Mouse (Mus musculus) embryonic facial prominence, embryonic 12.5 days (tissue): Measurements from ENCODE around the gene Banp. TPM values are rescaled to one million over a fixed set of nuclear protein-coding genes. Genes with fewer than 3 reads are reported as not detected.

Experiments used
- ATAC-seq: fragments of 200-750 bp; cut with Nextera tagmentation; 2 replicates; pipeline ENCODE4 v1.8.0; 2017; ENCODE audit not compliant: insufficient number of reproducible peaks, insufficient read depth, low FRiP score, low TSS enrichment
- H3K27ac ChIP-seq: fragments of 300-500 bp; sonication (generic); 2 replicates; pipeline ENCODE4 v1.5.1; 2016; ENCODE audit warnings: mild to moderate bottlenecking
- H3K27me3 ChIP-seq: fragments of 300-500 bp; sonication (generic); 2 replicates; pipeline ENCODE4 v1.6.1; 2016; ENCODE audit warnings: mild to moderate bottlenecking, moderate library complexity
- H3K36me3 ChIP-seq: fragments of 300-500 bp; sonication (generic); 2 replicates; pipeline ENCODE4 v1.6.1; 2016; ENCODE audit warnings: mild to moderate bottlenecking
- H3K4me1 ChIP-seq: fragments of 300-500 bp; sonication (generic); 2 replicates; pipeline ENCODE4 v1.6.1; 2016
- H3K4me2 ChIP-seq: fragments of 300-500 bp; sonication (generic); replicated peaks from 2 replicates; pipeline ENCODE4 v1.6.1; 2016; ENCODE audit warnings: mild to moderate bottlenecking, moderate library complexity
- H3K4me3 ChIP-seq: fragments of 300-500 bp; sonication (generic); 2 replicates; pipeline ENCODE4 v1.5.1; 2016; ENCODE audit warnings: mild to moderate bottlenecking
- H3K9ac ChIP-seq: fragments of 300-500 bp; sonication (generic); 2 replicates; pipeline ENCODE4 v1.6.1; 2016; ENCODE audit warnings: mild to moderate bottlenecking, moderate library complexity
- H3K9me3 ChIP-seq: fragments of 300-500 bp; sonication (generic); 2 replicates; pipeline ENCODE4 v1.6.1; 2016; ENCODE audit warnings: mild to moderate bottlenecking, moderate library complexity
- WGBS: fragments of 180-500 bp; shearing (Covaris S2); methylation state at CpG from one replicate; pipeline ENCODE4 v1.1.7; 2016; 5-methylcytosine and 5-hydroxymethylcytosine counted together
- microRNA-seq: library from miRNA; unstranded; fragments of <30 nt; microRNA quantifications from one replicate; pipeline ENCODE4, GENCODE M21; 2017
- polyA plus RNA-seq: library from polyadenylated mRNA; unstranded; fragments of >200 nt; fragmentation: Nextera tagmentation; extraction: Ambion mirVana; gene quantifications from 2 replicates; pipeline ENCODE4 v1.2.1, GENCODE M21; 2016

Banp gene
- polyA plus RNA-seq, 1 experiment from 2014 or later = 46.0 TPM

- Histone ChIP-seq H3K9me3 (no peaks in the 10 kb centered on the region), H3K27ac (no peak overlapping the region), H3K27me3 (peaks cover 8% of the 10 kb centered on the region), H3K4me1 (peaks cover 8% of the 10 kb centered on the region; the same call in 1 of the 2 replicates), H3K9ac (no peak overlapping the region), H3K4me3 (no peak overlapping the region), H3K36me3 (no peaks in the 10 kb centered on the region), H3K4me2 (no peak overlapping the region)
- WGBS = 33% methylated on average over 23 of the region's 23 CpGs
- no peak for ATAC-seq
These were observed 126.8 kb downstream of the Banp start for GRCm38 (mm10) chr8:122076183-122076842.

GRCm38 (mm10) chr8:122078321-122078720 lies 128.8 kb downstream of the Banp start:
- WGBS = 89% methylated on average over 12 of the region's 12 CpGs
- ATAC-seq = no peak
- Histone ChIP-seq H3K36me3 (no peaks in the 10 kb centered on the region), H3K4me2 (no peak overlapping the region), H3K4me3 (no peak overlapping the region), H3K27ac (no peak overlapping the region), H3K27me3 (peaks cover 8% of the 10 kb centered on the region), H3K9ac (no peak overlapping the region), H3K9me3 (no peaks in the 10 kb centered on the region), H3K4me1 (peaks cover 8% of the 10 kb centered on the region; the same call in 1 of the 2 replicates)

Small RNA genes within 50 kb of the gene (microRNA-seq; reads per million reads assigned to microRNA genes)
- gene Mir7237 = 0.73 reads per million

Other genes starting within 250 kb of the Banp start
- gene Jph3, start 220.1 kb upstream of the Banp start, polyA plus RNA-seq = 6.7 and 8.6 TPM in 2 replicates
- 45.2 and 46.6 TPM in 2 replicates for gene Klhdc4, start 120.2 kb upstream of the Banp start, polyA plus RNA-seq
- gene Slc7a5, start 42.1 kb upstream of the Banp start, polyA plus RNA-seq = 17.4 and 17.5 TPM in 2 replicates
- gene Car5a, start 4.8 kb upstream of the Banp start, polyA plus RNA-seq = not detected in 2 replicates